Mouse (Mus musculus) bone marrow, adult 2 months (tissue): ENCODE results near the gene Acads. TPM values are rescaled to one million over a fixed set of nuclear protein-coding genes. Genes with fewer than 3 reads are reported as not detected.

Experiments
- H3K27ac ChIP-seq: fragments of 200-500 bp; 2 replicates; pipeline ENCODE4 v1.5.1; 2012; ENCODE audit warnings: low read depth, mild to moderate bottlenecking, control low read depth, inconsistent platforms, low read length; ENCODE audit not compliant: control insufficient read depth, poor library complexity, insufficient read depth
- H3K4me1 ChIP-seq: fragments of 200-500 bp; 2 replicates; pipeline ENCODE4 v1.6.1; 2011; ENCODE audit warnings: low read length; ENCODE audit not compliant: control insufficient read depth, insufficient read depth
- H3K4me3 ChIP-seq: fragments of 200-500 bp; replicated peaks from 2 replicates; pipeline ENCODE3; 2011; ENCODE audit warnings: mild to moderate bottlenecking, low read depth, low read length, control low read depth; ENCODE audit not compliant: control insufficient read depth
- CTCF ChIP-seq: fragments of 200-500 bp; IDR thresholded peaks from 2 replicates; pipeline ENCODE4 v1.5.1; 2011; ENCODE audit warnings: low read length, control low read depth; ENCODE audit not compliant: control insufficient read depth, insufficient read depth
- POLR2A ChIP-seq: fragments of 200-500 bp; IDR thresholded peaks from 2 replicates; pipeline ENCODE4 v1.6.1; 2011; ENCODE audit warnings: low read depth, mild to moderate bottlenecking, control low read depth, low read length, borderline replicate concordance; ENCODE audit not compliant: control insufficient read depth
- whole genome bisulfite sequencing: fragments of 180-500 bp; shearing (Covaris S2); methylation state at CpG from one replicate; pipeline ENCODE4 v1.1.7; 2018; 5-methylcytosine and 5-hydroxymethylcytosine counted together
- polyA plus RNA-seq: library from polyadenylated mRNA; stranded (reverse); fragments of >200 nt; gene quantifications from 2 replicates; pipeline ENCODE4 v1.2.4, GENCODE M21; 2011; ENCODE audit warnings: low replicate concordance; ENCODE audit not compliant: missing spikeins, insufficient read depth, insufficient read length

The Acads gene
- polyA plus RNA-seq, 1 experiment: 23.7 TPM

- peak overlapping the region; percentile 26 for H3K27ac ChIP-seq
- TF ChIP-seq POLR2A (no peak), CTCF (no peak)
- H3K4me1 ChIP-seq: peaks cover 4% of the 10 kb centered on the region
- H3K4me3 ChIP-seq: peak overlapping the region; percentile 46
- 35% methylated on average over 6 of the region's 6 CpGs for WGBS
Measured at GRCm38 (mm10) chr5:115133358-115134066, 14.4 kb upstream of the Acads start.

GRCm38 (mm10) chr5:115132465-115132864 lies 13.3 kb upstream of the Acads start:
- TF ChIP-seq CTCF (no peak), POLR2A (no peak)
- Histone ChIP-seq H3K4me1 (peaks cover 4% of the 10 kb centered on the region), H3K27ac (peak overlapping the region; percentile 67), H3K4me3 (no peak overlapping the region)
- WGBS: 79% methylated on average over 8 of the region's 8 CpGs

- WGBS: 80% methylated on average over 6 of the region's 6 CpGs
- no peak overlapping the region for H3K4me3 ChIP-seq
- no peak overlapping the region for H3K27ac ChIP-seq
- TF ChIP-seq CTCF (no peak), POLR2A (no peak)
- peaks cover 4% of the 10 kb centered on the region for H3K4me1 ChIP-seq
Measured at GRCm38 (mm10) chr5:115129328-115129727, 10.2 kb upstream of the Acads start.

GRCm38 (mm10) chr5:115127421-115128179 lies 8.5 kb upstream of the Acads start:
- no peak overlapping the region for H3K27ac ChIP-seq
- WGBS: 90% methylated on average over 22 of the region's 22 CpGs
- H3K4me1 ChIP-seq: peaks cover under 1% of the 10 kb centered on the region; the same call in 1 of the 2 replicates
- TF ChIP-seq CTCF: no peak
- 0 out of 2 replicates have a peak, but pooled peaks have one; percentile 6 for TF ChIP-seq POLR2A
- no peak overlapping the region for H3K4me3 ChIP-seq

GRCm38 (mm10) chr5:115126578-115127312 lies 7.6 kb upstream of the Acads start:
- Histone ChIP-seq H3K4me1 (no peaks in the 10 kb centered on the region; the same call in 1 of the 2 replicates), H3K27ac (no peak overlapping the region), H3K4me3 (no peak overlapping the region)
- TF ChIP-seq POLR2A (no peak), CTCF (no peak)
- WGBS: 84% methylated on average over 28 of the region's 28 CpGs

- Histone ChIP-seq H3K27ac (no peak overlapping the region), H3K4me3 (no peak overlapping the region), H3K4me1 (no peaks in the 10 kb centered on the region)
- TF ChIP-seq POLR2A (no peak), CTCF (peak; percentile 99)
- WGBS: 33% methylated on average over 24 of the region's 24 CpGs
Measured at GRCm38 (mm10) chr5:115125211-115125871, 6.2 kb upstream of the Acads start.

GRCm38 (mm10) chr5:115124690-115125089 lies 5.5 kb upstream of the Acads start:
- Histone ChIP-seq H3K27ac (no peak overlapping the region), H3K4me3 (no peak overlapping the region), H3K4me1 (no peaks in the 10 kb centered on the region)
- 86% methylated on average over 6 of the region's 6 CpGs for WGBS
- TF ChIP-seq CTCF (no peak), POLR2A (no peak)

- H3K27ac ChIP-seq: no peak overlapping the region
- H3K4me3 ChIP-seq: no peak overlapping the region
- TF ChIP-seq POLR2A (no peak), CTCF (no peak)
- peaks cover 1% of the 10 kb centered on the region; the same call in 1 of the 2 replicates for H3K4me1 ChIP-seq
- WGBS: 87% methylated on average over 5 of the region's 5 CpGs
Measured at GRCm38 (mm10) chr5:115120978-115121377, 1.8 kb upstream of the Acads start.
